Mouse (Mus musculus): ENCODE data around the gene Plac9b.
"Not testable (repeated sequence)": the region's sequence is repeated elsewhere in the genome, so short reads cannot be mapped to it uniquely, and the experiment has no call there.

Gene Plac9b

GRCm38 (mm10) chr14:26182380-26182779 lies at the start of gene Plac9b:
Plac9b (minus strand) TSS chr14:26182480.
- DNase-seq (ENCODE audit: low spot score), result not testable (repeated sequence)

- not testable (repeated sequence) for DNase-seq (ENCODE audit: low spot score)
Observed at GRCm38 (mm10) chr14:26216233-26217000, 34.1 kb upstream of the Plac9b start.

GRCm38 (mm10) chr14:26206926-26207247 lies 24.6 kb upstream of the Plac9b start, which contains the start of gene Tmem254b:
Tmem254b (minus strand) TSS chr14:26207041.
- DNase-seq (ENCODE audit: low spot score), result not testable (repeated sequence)

- not testable (repeated sequence) for DNase-seq (ENCODE audit: low spot score)
Observed at GRCm38 (mm10) chr14:26206197-26206925, 24.1 kb upstream of the Plac9b start.

- not testable (repeated sequence) for DNase-seq (ENCODE audit: low spot score)
Observed at GRCm38 (mm10) chr14:26197851-26198250, 15.6 kb upstream of the Plac9b start.

- DNase-seq (ENCODE audit: low spot score), result not testable (repeated sequence)
Observed at GRCm38 (mm10) chr14:26188361-26188760, 6.1 kb upstream of the Plac9b start.

GRCm38 (mm10) chr14:26186638-26187037 lies 4.4 kb upstream of the Plac9b start:
- not testable (repeated sequence) for DNase-seq (ENCODE audit: low spot score)

GRCm38 (mm10) chr14:26181660-26182059 lies 620 bp downstream of the Plac9b start:
- DNase-seq (ENCODE audit: low spot score), result not testable (repeated sequence)

- DNase-seq (ENCODE audit: low spot score), result not testable (repeated sequence)
Observed at GRCm38 (mm10) chr14:26175028-26175427, 7.3 kb downstream of the Plac9b start.

GRCm38 (mm10) chr14:26173955-26174354 lies 8.3 kb downstream of the Plac9b start:
- not testable (repeated sequence) for DNase-seq (ENCODE audit: low spot score)

GRCm38 (mm10) chr14:26165266-26165665 lies 17.0 kb downstream of the Plac9b start:
- not testable (repeated sequence) for DNase-seq (ENCODE audit: low spot score)

- not testable (repeated sequence) for DNase-seq (ENCODE audit: low spot score)
Observed at GRCm38 (mm10) chr14:26162423-26162822, 19.9 kb downstream of the Plac9b start.

- DNase-seq (ENCODE audit: low spot score), result not testable (repeated sequence)
Observed at GRCm38 (mm10) chr14:26161156-26161555, 21.1 kb downstream of the Plac9b start.

- not testable (repeated sequence) for DNase-seq (ENCODE audit: low spot score)
Observed at GRCm38 (mm10) chr14:26156032-26156431, 26.2 kb downstream of the Plac9b start.

- not testable (repeated sequence) for DNase-seq (ENCODE audit: low spot score)
Observed at GRCm38 (mm10) chr14:26147095-26147494, 35.2 kb downstream of the Plac9b start.

- not testable (repeated sequence) for DNase-seq (ENCODE audit: low spot score)
Observed at GRCm38 (mm10) chr14:26119095-26119494, 63.2 kb downstream of the Plac9b start.

GRCm38 (mm10) chr14:26118550-26119000 lies 63.7 kb downstream of the Plac9b start:
- DNase-seq (ENCODE audit: low spot score), result not testable (repeated sequence)

- DNase-seq (ENCODE audit: low spot score), result not testable (repeated sequence)
Observed at GRCm38 (mm10) chr14:26118150-26118549, 64.1 kb downstream of the Plac9b start, which contains the start of gene Duxbl2. Duxbl2 (plus strand) TSS chr14:26118349.

Measured in ovary, postnatal 10 days (tissue).